Mouse (Mus musculus) midbrain, postnatal 0 days (tissue): Measurements from ENCODE around the gene Srsf3. TPM values are rescaled to one million over a fixed set of nuclear protein-coding genes. Genes with fewer than 3 reads are reported as not detected.

ENCODE experiments used
- ATAC-seq: fragments of 200-750 bp; cut with Nextera tagmentation; 2 replicates; pipeline ENCODE4 v1.8.0; 2017; ENCODE audit warnings: moderate number of reproducible peaks, mild to moderate bottlenecking, moderate TSS enrichment, moderate library complexity; ENCODE audit not compliant: low FRiP score
- DNase-seq: peaks from one replicate; pipeline ENCODE4 v3.0.0-alpha.2; 2015; ENCODE audit warnings: low spot score
- H3K27ac ChIP-seq: fragments of 300-500 bp; sonication (generic); 2 replicates; pipeline ENCODE4 v1.5.1; 2014; ENCODE audit warnings: low read depth, mild to moderate bottlenecking, low read length, mixed read lengths
- H3K27me3 ChIP-seq: fragments of 300-500 bp; sonication (generic); 2 replicates; pipeline ENCODE4 v1.6.1; 2014; ENCODE audit warnings: low read length, control low read depth, mixed read lengths; ENCODE audit not compliant: insufficient read depth
- H3K36me3 ChIP-seq: fragments of 300-500 bp; sonication (generic); 2 replicates; pipeline ENCODE4 v1.6.1; 2014; ENCODE audit warnings: low read length, control low read depth, mixed read lengths; ENCODE audit not compliant: insufficient read depth
- H3K4me1 ChIP-seq: fragments of 300-500 bp; sonication (generic); 2 replicates; pipeline ENCODE4 v1.6.1; 2014; ENCODE audit warnings: mild to moderate bottlenecking, control low read depth, antibody characterized with exemption, low read length, mixed read lengths; ENCODE audit not compliant: insufficient read depth
- H3K4me2 ChIP-seq: fragments of 300-500 bp; sonication (generic); 2 replicates; pipeline ENCODE4 v1.6.1; 2014; ENCODE audit warnings: low read depth, mild to moderate bottlenecking, low read length, mixed read lengths; ENCODE audit not compliant: poor library complexity, severe bottlenecking
- H3K4me3 ChIP-seq: fragments of 300-500 bp; sonication (generic); 2 replicates; pipeline ENCODE4 v1.5.1; 2014; ENCODE audit warnings: low read depth, mild to moderate bottlenecking, low read length, moderate library complexity
- H3K9ac ChIP-seq: fragments of 300-500 bp; sonication (generic); replicated peaks from 2 replicates; pipeline ENCODE4 v1.6.1; 2014; ENCODE audit warnings: mild to moderate bottlenecking, low read length, moderate library complexity, mixed read lengths; ENCODE audit not compliant: poor library complexity, severe bottlenecking
- H3K9me3 ChIP-seq: fragments of 300-500 bp; sonication (generic); 2 replicates; pipeline ENCODE4 v1.6.1; 2016; ENCODE audit warnings: low read length, control low read depth
- CTCF ChIP-seq: IDR thresholded peaks from 2 replicates; pipeline ENCODE4 v1.5.1; 2016; ENCODE audit warnings: antibody characterized with exemption, mild to moderate bottlenecking
- WGBS: fragments of 180-500 bp; shearing (Covaris S2); extraction: QIAGEN DNeasy Blood & Tissue Kit; methylation state at CpG from one replicate; pipeline ENCODE4 v1.1.7; 2014; 5-methylcytosine and 5-hydroxymethylcytosine counted together
- polyA plus RNA-seq: library from polyadenylated mRNA; unstranded; fragments of >200 nt; fragmentation: Nextera tagmentation; extraction: Ambion mirVana; gene quantifications from 2 replicates; pipeline ENCODE4 v1.2.1, GENCODE M21; 2015
- total RNA-seq: library from RNA; depleted of rRNA; stranded (reverse); fragments of >200 nt; gene quantifications from 2 replicates; pipeline ENCODE4 v1.2.3, GENCODE M21; 2014

Gene Srsf3
- total and polyA plus RNA-seq, 2 experiments from 2014 or later: 119 to 296 TPM

- WGBS: 23% methylated on average over 13 of the region's 13 CpGs
These were observed 16.5 kb downstream of the Srsf3 start for GRCm38 (mm10) chr17:29048748-29049507.

GRCm38 (mm10) chr17:29049508-29049889 lies 17.1 kb downstream of the Srsf3 start:
- no peak overlapping the region for H3K4me3 ChIP-seq
- no peaks in the 10 kb centered on the region for H3K9me3 ChIP-seq
- H3K4me2 ChIP-seq: no peak overlapping the region
- peaks cover 10% of the 10 kb centered on the region; the same call in 1 of the 2 replicates for H3K36me3 ChIP-seq
- H3K9ac ChIP-seq: no peak overlapping the region
- no peak for ATAC-seq
- H3K27me3 ChIP-seq: no peaks in the 10 kb centered on the region
- no peak for TF ChIP-seq CTCF
- 0 out of 2 replicates have a peak overlapping the region, but pooled peaks have one; percentile 12 for H3K27ac ChIP-seq
- no peaks in the 10 kb centered on the region for H3K4me1 ChIP-seq
- DNase-seq: no peak
- 77% methylated on average over 5 of the region's 5 CpGs for WGBS

More at GRCm38 (mm10) chr17:29048748-29049507, 16.5 kb downstream of the Srsf3 start:
- peaks cover 15% of the 10 kb centered on the region; the same call in 1 of the 2 replicates for H3K36me3 ChIP-seq
- no peaks in the 10 kb centered on the region for H3K9me3 ChIP-seq
- DNase-seq (peak; percentile 80), ATAC-seq (no peak)
- H3K27ac ChIP-seq: no peak overlapping the region
- H3K9ac ChIP-seq: no peak overlapping the region
- H3K4me1 ChIP-seq: no peaks in the 10 kb centered on the region
- H3K4me3 ChIP-seq: no peak overlapping the region
- peak; percentile 91 for TF ChIP-seq CTCF
- H3K27me3 ChIP-seq: no peaks in the 10 kb centered on the region
- no peak overlapping the region for H3K4me2 ChIP-seq

GRCm38 (mm10) chr17:29049923-29050322 lies 17.5 kb downstream of the Srsf3 start:
- no peak for TF ChIP-seq CTCF
- no peaks in the 10 kb centered on the region for H3K9me3 ChIP-seq
- H3K9ac ChIP-seq: no peak overlapping the region
- 0 out of 2 replicates have a peak overlapping the region, but pooled peaks have one; percentile 12 for H3K27ac ChIP-seq
- no peak overlapping the region for H3K4me2 ChIP-seq
- no peak overlapping the region for H3K4me3 ChIP-seq
- no peak for DNase-seq
- H3K36me3 ChIP-seq: 0 out of 2 replicates have a peak, but pooled peaks cover 8% of the 10 kb centered on the region
- H3K4me1 ChIP-seq: no peaks in the 10 kb centered on the region
- no peaks in the 10 kb centered on the region for H3K27me3 ChIP-seq
- no peak for ATAC-seq
- 89% methylated on average over 7 of the region's 7 CpGs for WGBS

DNA sequence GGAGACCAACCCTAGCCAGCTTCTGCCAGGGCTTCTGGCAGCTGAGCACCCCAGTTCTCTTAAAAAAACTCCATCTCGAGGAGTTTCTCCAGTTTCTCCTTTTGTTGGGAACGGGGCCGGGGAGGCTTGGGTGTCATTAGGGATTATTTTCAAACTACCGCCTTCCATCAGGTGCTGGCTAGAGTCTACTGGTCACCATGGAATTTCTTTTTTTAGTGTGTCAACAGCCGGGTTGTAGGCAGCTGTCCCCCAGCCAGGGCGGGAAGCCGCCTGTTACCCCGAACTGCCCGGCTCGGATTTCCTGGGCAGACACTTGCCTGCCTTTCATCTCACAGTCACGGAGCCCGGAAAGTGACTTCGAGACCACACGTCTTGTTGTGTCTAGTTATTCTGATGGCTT lies 18.4 kb downstream of the Srsf3 start:
- WGBS: 50% methylated on average over 14 of the region's 14 CpGs
- Histone ChIP-seq H3K9ac (no peak overlapping the region), H3K4me3 (no peak overlapping the region), H3K9me3 (no peaks in the 10 kb centered on the region), H3K27me3 (no peaks in the 10 kb centered on the region), H3K4me1 (no peaks in the 10 kb centered on the region), H3K4me2 (no peak overlapping the region), H3K27ac (no peak overlapping the region; the same call in 1 of the 2 replicates), H3K36me3 (0 out of 2 replicates have a peak, but pooled peaks cover 8% of the 10 kb centered on the region)
- DNase-seq: peak; percentile 40
- TF ChIP-seq CTCF: no peak
- no peak for ATAC-seq

GRCm38 (mm10) chr17:29053067-29053466 lies 20.6 kb downstream of the Srsf3 start:
- ATAC-seq (no peak), DNase-seq (peak; percentile 28)
- TF ChIP-seq CTCF: no peak
- no peaks in the 10 kb centered on the region for H3K9me3 ChIP-seq
- H3K27ac ChIP-seq: no peak overlapping the region
- H3K36me3 ChIP-seq: 0 out of 2 replicates have a peak, but pooled peaks cover 2% of the 10 kb centered on the region
- H3K4me1 ChIP-seq: no peaks in the 10 kb centered on the region
- no peaks in the 10 kb centered on the region for H3K27me3 ChIP-seq
- H3K9ac ChIP-seq: no peak overlapping the region
- WGBS: 93% methylated on average over 6 of the region's 6 CpGs
- no peak overlapping the region for H3K4me3 ChIP-seq
- H3K4me2 ChIP-seq: no peak overlapping the region

- 65% methylated on average over 7 of the region's 7 CpGs for WGBS
- Histone ChIP-seq H3K9me3 (no peaks in the 10 kb centered on the region), H3K36me3 (0 out of 2 replicates have a peak, but pooled peaks cover 2% of the 10 kb centered on the region), H3K4me2 (no peak overlapping the region), H3K4me1 (no peaks in the 10 kb centered on the region), H3K9ac (no peak overlapping the region), H3K4me3 (no peak overlapping the region), H3K27ac (no peak overlapping the region), H3K27me3 (no peaks in the 10 kb centered on the region)
- ATAC-seq (no peak), DNase-seq (peak; percentile 52)
- TF ChIP-seq CTCF: no peak
These were observed 21.4 kb downstream of the Srsf3 start for GRCm38 (mm10) chr17:29053841-29054240.
